Mouse (Mus musculus) stomach, postnatal 0 days (tissue): ENCODE data around the gene Casp1.

Experiments
- CTCF ChIP-seq: IDR thresholded peaks from 2 replicates; pipeline ENCODE4 v1.5.1; 2016; ENCODE audit warnings: antibody characterized with exemption, low read depth, mild to moderate bottlenecking, moderate library complexity
- EP300 ChIP-seq: optimal IDR thresholded peaks from 2 replicates; pipeline ENCODE3; 2016; ENCODE audit warnings: antibody characterized with exemption

GRCm38 (mm10) chr9:5271334-5271845, 26.9 kb upstream of the Casp1 start:
- TF ChIP-seq CTCF = no peak
- TF ChIP-seq EP300 = no peak
